Mouse (Mus musculus): Measurements from ENCODE around the gene Tmem191c. TPM values are rescaled to one million over a fixed set of nuclear protein-coding genes. Genes with fewer than 3 reads are reported as not detected.

Tmem191c gene
- polyA plus RNA-seq, 1 experiment = 10.6 TPM

GRCm38 (mm10) chr16:17251539-17251938 lies 24.3 kb upstream of the Tmem191c start:
- 16% methylated on average over 3 of the region's 3 CpGs for WGBS
- H3K27ac ChIP-seq (ENCODE audit: insufficient read depth, low read depth, low read length) = no peak overlapping the region
- H3K4me3 ChIP-seq (ENCODE audit: low read depth, low read length) = no peak overlapping the region
- no peaks in the 10 kb centered on the region for H3K36me3 ChIP-seq (ENCODE audit: control insufficient read depth, insufficient read depth, low read length)
- peaks cover 19% of the 10 kb centered on the region for H3K4me1 ChIP-seq (ENCODE audit: control insufficient read depth, insufficient read depth, insufficient read length, low read length)
- no peaks in the 10 kb centered on the region for H3K27me3 ChIP-seq (ENCODE audit: control insufficient read depth, insufficient read depth, low read length)
- TF ChIP-seq POLR2A (IDR thresholded peaks at IDR 0.05; ENCODE audit: low read depth, low read length) (no peak), CTCF (IDR thresholded peaks at IDR 0.05; ENCODE audit: extremely low read depth, insufficient read length, insufficient replicate concordance, low read depth, low read length) (no peak)

GRCm38 (mm10) chr16:17252086-17252726 lies 23.7 kb upstream of the Tmem191c start:
- no peaks in the 10 kb centered on the region for H3K36me3 ChIP-seq (ENCODE audit: control insufficient read depth, insufficient read depth, low read length)
- WGBS = 46% methylated on average over 3 of the region's 3 CpGs
- H3K27me3 ChIP-seq (ENCODE audit: control insufficient read depth, insufficient read depth, low read length) = no peaks in the 10 kb centered on the region
- H3K4me3 ChIP-seq (ENCODE audit: low read depth, low read length) = no peak overlapping the region
- peaks cover 19% of the 10 kb centered on the region for H3K4me1 ChIP-seq (ENCODE audit: control insufficient read depth, insufficient read depth, insufficient read length, low read length)
- TF ChIP-seq CTCF (IDR thresholded peaks at IDR 0.05; ENCODE audit: extremely low read depth, insufficient read length, insufficient replicate concordance, low read depth, low read length) = no peak
- no peak for TF ChIP-seq POLR2A (IDR thresholded peaks at IDR 0.05; ENCODE audit: low read depth, low read length)
- H3K27ac ChIP-seq (ENCODE audit: insufficient read depth, low read depth, low read length) = no peak overlapping the region

GRCm38 (mm10) chr16:17252841-17253240 lies 23.0 kb upstream of the Tmem191c start:
- no peak overlapping the region for H3K4me3 ChIP-seq (ENCODE audit: low read depth, low read length)
- no peak for TF ChIP-seq POLR2A (IDR thresholded peaks at IDR 0.05; ENCODE audit: low read depth, low read length)
- no peak for TF ChIP-seq CTCF (IDR thresholded peaks at IDR 0.05; ENCODE audit: extremely low read depth, insufficient read length, insufficient replicate concordance, low read depth, low read length)
- H3K36me3 ChIP-seq (ENCODE audit: control insufficient read depth, insufficient read depth, low read length) = peaks cover 6% of the 10 kb centered on the region; the same call in 1 of the 2 replicates
- 82% methylated on average over 7 of the region's 7 CpGs for WGBS
- no peak overlapping the region for H3K27ac ChIP-seq (ENCODE audit: insufficient read depth, low read depth, low read length)
- no peaks in the 10 kb centered on the region for H3K27me3 ChIP-seq (ENCODE audit: control insufficient read depth, insufficient read depth, low read length)
- peaks cover 16% of the 10 kb centered on the region; the same call in 1 of the 2 replicates for H3K4me1 ChIP-seq (ENCODE audit: control insufficient read depth, insufficient read depth, insufficient read length, low read length)

- Histone ChIP-seq H3K36me3 (ENCODE audit: control insufficient read depth, insufficient read depth, low read length) (peaks cover 12% of the 10 kb centered on the region), H3K27ac (ENCODE audit: insufficient read depth, low read depth, low read length) (no peak overlapping the region), H3K4me3 (ENCODE audit: low read depth, low read length) (no peak overlapping the region), H3K27me3 (ENCODE audit: control insufficient read depth, insufficient read depth, low read length) (no peaks in the 10 kb centered on the region), H3K4me1 (ENCODE audit: control insufficient read depth, insufficient read depth, insufficient read length, low read length) (peaks cover 16% of the 10 kb centered on the region; the same call in 1 of the 2 replicates)
- 74% methylated on average over 4 of the region's 4 CpGs for WGBS
- TF ChIP-seq POLR2A (IDR thresholded peaks at IDR 0.05; ENCODE audit: low read depth, low read length) (no peak), CTCF (IDR thresholded peaks at IDR 0.05; ENCODE audit: extremely low read depth, insufficient read length, insufficient replicate concordance, low read depth, low read length) (no peak)
These were observed 21.8 kb upstream of the Tmem191c start for GRCm38 (mm10) chr16:17254005-17254597.

- 46% methylated on average over 2 of the region's 2 CpGs for WGBS
These were observed 20.6 kb upstream of the Tmem191c start for GRCm38 (mm10) chr16:17255270-17255669.

GRCm38 (mm10) chr16:17257359-17257821 lies 18.5 kb upstream of the Tmem191c start:
- Histone ChIP-seq H3K27me3 (ENCODE audit: control insufficient read depth, insufficient read depth, low read length) (no peaks in the 10 kb centered on the region), H3K27ac (ENCODE audit: insufficient read depth, low read depth, low read length) (no peak overlapping the region), H3K4me3 (ENCODE audit: low read depth, low read length) (no peak overlapping the region), H3K36me3 (ENCODE audit: control insufficient read depth, insufficient read depth, low read length) (peaks cover 14% of the 10 kb centered on the region), H3K4me1 (ENCODE audit: control insufficient read depth, insufficient read depth, insufficient read length, low read length) (no peaks in the 10 kb centered on the region; the same call in 1 of the 2 replicates)
- WGBS = 90% methylated on average over 9 of the region's 9 CpGs
- TF ChIP-seq POLR2A (IDR thresholded peaks at IDR 0.05; ENCODE audit: low read depth, low read length) = no peak
- TF ChIP-seq CTCF (IDR thresholded peaks at IDR 0.05; ENCODE audit: extremely low read depth, insufficient read length, insufficient replicate concordance, low read depth, low read length) = no peak

More at GRCm38 (mm10) chr16:17255270-17255669, 20.6 kb upstream of the Tmem191c start:
- Histone ChIP-seq H3K4me3 (ENCODE audit: low read depth, low read length) (no peak overlapping the region), H3K27ac (ENCODE audit: insufficient read depth, low read depth, low read length) (no peak overlapping the region), H3K27me3 (ENCODE audit: control insufficient read depth, insufficient read depth, low read length) (no peaks in the 10 kb centered on the region), H3K4me1 (ENCODE audit: control insufficient read depth, insufficient read depth, insufficient read length, low read length) (peaks cover 10% of the 10 kb centered on the region; the same call in 1 of the 2 replicates), H3K36me3 (ENCODE audit: control insufficient read depth, insufficient read depth, low read length) (peaks cover 14% of the 10 kb centered on the region)
- TF ChIP-seq CTCF (IDR thresholded peaks at IDR 0.05; ENCODE audit: extremely low read depth, insufficient read length, insufficient replicate concordance, low read depth, low read length) (no peak), POLR2A (IDR thresholded peaks at IDR 0.05; ENCODE audit: low read depth, low read length) (no peak)

- H3K36me3 ChIP-seq (ENCODE audit: control insufficient read depth, insufficient read depth, low read length) = peaks cover 14% of the 10 kb centered on the region
- WGBS = 92% methylated on average over 12 of the region's 12 CpGs
- TF ChIP-seq CTCF (IDR thresholded peaks at IDR 0.05; ENCODE audit: extremely low read depth, insufficient read length, insufficient replicate concordance, low read depth, low read length) (no peak), POLR2A (IDR thresholded peaks at IDR 0.05; ENCODE audit: low read depth, low read length) (no peak)
These were observed 17.0 kb upstream of the Tmem191c start for GRCm38 (mm10) chr16:17258917-17259316.

More at GRCm38 (mm10) chr16:17258917-17259316, 17.0 kb upstream of the Tmem191c start:
- Histone ChIP-seq H3K4me3 (ENCODE audit: low read depth, low read length) (no peak overlapping the region), H3K27ac (ENCODE audit: insufficient read depth, low read depth, low read length) (no peak overlapping the region), H3K4me1 (ENCODE audit: control insufficient read depth, insufficient read depth, insufficient read length, low read length) (no peaks in the 10 kb centered on the region), H3K27me3 (ENCODE audit: control insufficient read depth, insufficient read depth, low read length) (no peaks in the 10 kb centered on the region)

All from small intestine, adult 2 months (tissue).